Mouse (Mus musculus) bone marrow, adult 2 months (tissue): Measurements from ENCODE around the gene Fkbp10.

Experiments used
- CTCF ChIP-seq: fragments of 200-500 bp; IDR thresholded peaks from 2 replicates; pipeline ENCODE4 v1.5.1; 2011; ENCODE audit warnings: low read length, control low read depth; ENCODE audit not compliant: control insufficient read depth, insufficient read depth
- POLR2A ChIP-seq: fragments of 200-500 bp; IDR thresholded peaks from 2 replicates; pipeline ENCODE4 v1.6.1; 2011; ENCODE audit warnings: low read depth, mild to moderate bottlenecking, control low read depth, low read length, borderline replicate concordance; ENCODE audit not compliant: control insufficient read depth

- TF ChIP-seq CTCF (no peak), POLR2A (peak; percentile 81; the same call in 1 of the 2 replicates)
Measured at GRCm38 (mm10) chr11:100440691-100441522, 25.4 kb downstream of the Fkbp10 start.
